ENCODE assay signal across 17 mouse cellular contexts in the genomic region with DNA sequence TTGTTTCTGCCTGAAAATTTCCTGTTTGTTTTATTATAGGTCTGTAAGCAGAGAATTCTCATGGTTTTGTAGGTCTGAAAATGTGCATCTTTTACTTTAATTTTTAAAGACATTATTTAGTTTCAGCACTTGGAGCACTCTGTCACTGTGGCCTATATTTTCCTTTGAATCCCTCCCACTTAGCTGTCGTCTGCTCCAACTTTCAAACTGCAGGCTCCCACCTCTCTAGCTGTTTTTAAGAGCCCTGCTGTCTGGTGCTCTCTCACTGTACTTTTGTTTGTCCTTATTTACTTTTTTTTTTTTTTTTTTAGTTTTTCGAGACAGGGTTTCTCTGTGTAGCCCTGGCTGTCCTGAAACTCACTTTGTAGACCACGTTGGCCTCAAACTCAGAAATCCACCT. TPM values are rescaled to one million over a fixed set of nuclear protein-coding genes. Genes with fewer than 3 reads are reported as not detected.
"Had no signal": no experiment of that assay in that cellular context is flagged by ENCODE, and none has a peak within 500 bp of the region (broad histone marks: within the 10 kb centered on the region; RNA-seq: fewer than 3 reads in every experiment).

No protein-coding gene starts in this region.

- DNase-seq: kidney, adult 11 months; kidney, adult 8-10 months; kidney, postnatal 10 days; kidney, postnatal 4 days; liver, postnatal 0 days; lung, embryonic 14.5 days; right cerebral cortex, postnatal 14 days; spleen, adult 18-20 months; thymus, adult 18-20 months; thymus, postnatal 36 days had no signal

RNA-seq across cellular contexts. Expression of gene Wdr60, which starts 24.0 kb away (rescaled TPM):
- total RNA-seq: monocyte, adult 5-6 weeks had no signal

RNA-seq across cellular contexts. Expression of gene Gm11027, which starts 36.4 kb away (rescaled TPM):
- total RNA-seq: layer of hippocampus, adult 18-20 months; layer of hippocampus, postnatal 14 days; left cerebral cortex, postnatal 36 days; liver, adult 2 months; megakaryocyte, adult 5-6 weeks; monocyte, adult 5-6 weeks; neutrophil, adult 5-6 weeks had no signal
